Mouse (Mus musculus) thymus, postnatal 36 days (tissue): ENCODE measurements around the gene Slc34a2.

Source experiments
- DNase-seq, 2 experiments: peaks; one replicate each; pipeline ENCODE4 v3.0.0; 2022; ENCODE audit warnings: mixed read lengths in 2 of 2

The Slc34a2 gene

GRCm38 (mm10) chr5:53114616-53115267 is 76.9 kb downstream of the Slc34a2 start:
- no peak for DNase-seq

- DNase-seq = no peak
Measured at GRCm38 (mm10) chr5:53118212-53118611, 80.3 kb downstream of the Slc34a2 start.

GRCm38 (mm10) chr5:53119689-53120088 is 81.8 kb downstream of the Slc34a2 start:
- DNase-seq = no peak
